Mouse (Mus musculus) cortical plate, adult 2 months (tissue): ENCODE results near the gene Fam227b.

Experiments
- CTCF ChIP-seq: fragments of 200-500 bp; IDR thresholded peaks from 2 replicates; pipeline ENCODE4 v1.5.1; 2011; ENCODE audit warnings: mild to moderate bottlenecking, control low read depth, low read length; ENCODE audit not compliant: insufficient read depth; ENCODE audit errors: extremely low read depth
- POLR2A ChIP-seq: fragments of 200-500 bp; IDR thresholded peaks from 2 replicates; pipeline ENCODE4 v1.6.1; 2011; ENCODE audit warnings: mild to moderate bottlenecking, low read length, control low read depth; ENCODE audit not compliant: insufficient read depth; ENCODE audit errors: extremely low read depth

DNA sequence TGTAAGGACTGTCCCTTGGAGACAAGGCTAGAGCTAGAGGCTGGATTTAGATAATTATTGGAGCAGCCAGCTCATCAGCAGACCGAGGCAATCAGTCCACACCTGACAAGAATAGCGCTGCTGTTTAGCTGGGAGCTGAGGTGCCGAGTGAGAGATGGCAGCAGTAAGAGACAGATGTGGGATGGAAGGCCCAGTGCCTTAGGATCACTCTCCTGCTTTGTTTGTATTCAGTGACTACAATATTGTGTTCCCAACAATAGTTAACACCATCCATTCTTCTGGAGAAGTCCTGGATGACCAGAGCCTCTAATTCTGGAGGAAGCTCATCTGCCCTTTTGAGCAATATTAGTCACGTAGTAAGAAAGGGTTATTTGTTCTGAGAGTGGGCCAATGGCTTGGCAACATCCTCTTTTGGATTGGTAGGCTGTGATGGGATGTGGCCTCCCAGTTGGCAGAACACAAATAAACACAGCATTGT, 112.4 kb downstream of the Fam227b start:
- TF ChIP-seq CTCF = no peak
- no peak for TF ChIP-seq POLR2A
